Mouse (Mus musculus) kidney, adult 2 months (tissue): ENCODE data around the gene Hmgn2. TPM values are rescaled to one million over a fixed set of nuclear protein-coding genes. Genes with fewer than 3 reads are reported as not detected.

Source experiments
- DNase-seq: peaks from one replicate; pipeline ENCODE4 v3.0.0; 2021
- H3K27ac ChIP-seq: fragments of 200-500 bp; 2 replicates; pipeline ENCODE4 v1.5.1; 2012; ENCODE audit warnings: low read depth, low read length, control low read depth, inconsistent platforms; ENCODE audit not compliant: insufficient read depth
- H3K27me3 ChIP-seq: fragments of 200-500 bp; replicated peaks from 2 replicates; pipeline ENCODE4 v1.6.1; 2012; ENCODE audit warnings: mild to moderate bottlenecking, moderate library complexity, low read length, inconsistent platforms; ENCODE audit not compliant: control insufficient read depth, insufficient read depth
- H3K36me3 ChIP-seq: fragments of 200-500 bp; 2 replicates; pipeline ENCODE4 v1.6.1; 2012; ENCODE audit warnings: mild to moderate bottlenecking, moderate library complexity, low read length, inconsistent platforms; ENCODE audit not compliant: control insufficient read depth, insufficient read depth
- H3K4me1 ChIP-seq: fragments of 200-500 bp; 2 replicates; pipeline ENCODE4 v1.6.1; 2011; ENCODE audit warnings: low read length; ENCODE audit not compliant: control insufficient read depth, insufficient read depth
- H3K4me3 ChIP-seq: fragments of 200-500 bp; 2 replicates; pipeline ENCODE4 v1.5.1; 2011; ENCODE audit warnings: mild to moderate bottlenecking, low read depth, low read length, control low read depth; ENCODE audit not compliant: insufficient read depth
- CTCF ChIP-seq: fragments of 200-500 bp; conservative IDR thresholded peaks from 2 replicates; pipeline ENCODE4 v1.5.1; 2011; ENCODE audit warnings: low read depth, mild to moderate bottlenecking, control low read depth, low read length, moderate library complexity, mixed read lengths; ENCODE audit not compliant: insufficient read depth, insufficient read length
- POLR2A ChIP-seq: fragments of 200-500 bp; IDR thresholded peaks from one replicate; pipeline ENCODE4 v1.6.1; 2011; ENCODE audit warnings: low read depth, low read length, control low read depth
- WGBS: fragments of 180-500 bp; shearing (Covaris S2); methylation state at CpG from one replicate; pipeline ENCODE4 v1.1.7; 2018; 5-methylcytosine and 5-hydroxymethylcytosine counted together
- polyA plus RNA-seq: library from polyadenylated mRNA; depleted of rRNA; stranded (reverse); fragments of >200 nt; gene quantifications from 2 replicates; pipeline ENCODE4 v1.2.3, GENCODE M21; 2012

The Hmgn2 gene
- polyA plus RNA-seq, 1 experiment: 21.9 TPM

DNA sequence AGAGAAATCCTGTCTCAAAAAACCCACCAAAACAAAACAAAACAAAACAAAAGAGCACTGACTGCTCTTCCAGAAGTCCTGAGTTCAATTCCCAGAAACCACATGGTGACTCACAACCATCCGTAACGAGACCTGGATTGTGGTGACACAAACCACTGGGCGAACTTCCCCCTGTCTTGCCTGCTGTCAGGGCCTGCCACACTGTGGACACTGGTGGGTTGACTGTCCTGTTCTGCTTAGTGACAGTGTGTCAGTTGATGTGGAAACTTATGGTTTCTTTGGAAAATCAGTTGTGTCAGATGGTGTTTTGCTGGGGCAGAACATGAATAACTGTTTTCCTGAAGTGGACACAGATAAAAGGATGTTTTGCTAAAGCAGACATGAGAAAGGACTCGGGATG, 25.8 kb downstream of the Hmgn2 start:
- no peak for DNase-seq
- 90% methylated on average over 4 of the region's 4 CpGs for WGBS
- no peaks in the 10 kb centered on the region for H3K36me3 ChIP-seq

DNA sequence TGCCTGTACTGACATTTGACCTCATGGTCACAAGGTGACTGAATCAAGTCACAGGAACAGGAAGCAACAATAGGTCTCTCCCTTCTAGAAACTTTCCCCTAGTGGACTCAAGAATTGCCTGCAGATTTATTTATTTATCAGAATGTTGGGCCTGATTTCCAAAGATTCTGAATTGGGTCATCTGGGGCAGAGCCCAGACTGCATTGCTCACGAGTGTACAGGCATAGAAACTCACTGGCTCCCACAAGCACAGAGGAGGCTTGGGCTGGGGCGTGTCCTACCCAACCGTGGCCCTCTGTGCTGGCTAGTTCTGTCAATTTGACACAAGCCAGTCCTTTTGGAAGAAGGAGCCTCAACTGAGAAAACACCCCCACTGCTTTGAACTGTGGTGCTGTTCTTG, 26.9 kb downstream of the Hmgn2 start:
- WGBS: 65% methylated on average over 3 of the region's 3 CpGs
- Histone ChIP-seq H3K27me3 (no peaks in the 10 kb centered on the region), H3K4me1 (no peaks in the 10 kb centered on the region), H3K4me3 (no peak overlapping the region), H3K36me3 (no peaks in the 10 kb centered on the region), H3K27ac (no peak overlapping the region)
- TF ChIP-seq CTCF (no peak), POLR2A (no peak)
- no peak for DNase-seq

More for the DNA sequence above, 25.8 kb downstream of the Hmgn2 start:
- Histone ChIP-seq H3K27me3 (no peaks in the 10 kb centered on the region), H3K27ac (no peak overlapping the region), H3K4me3 (no peak overlapping the region), H3K4me1 (no peaks in the 10 kb centered on the region)
- TF ChIP-seq POLR2A (no peak), CTCF (no peak)

DNA sequence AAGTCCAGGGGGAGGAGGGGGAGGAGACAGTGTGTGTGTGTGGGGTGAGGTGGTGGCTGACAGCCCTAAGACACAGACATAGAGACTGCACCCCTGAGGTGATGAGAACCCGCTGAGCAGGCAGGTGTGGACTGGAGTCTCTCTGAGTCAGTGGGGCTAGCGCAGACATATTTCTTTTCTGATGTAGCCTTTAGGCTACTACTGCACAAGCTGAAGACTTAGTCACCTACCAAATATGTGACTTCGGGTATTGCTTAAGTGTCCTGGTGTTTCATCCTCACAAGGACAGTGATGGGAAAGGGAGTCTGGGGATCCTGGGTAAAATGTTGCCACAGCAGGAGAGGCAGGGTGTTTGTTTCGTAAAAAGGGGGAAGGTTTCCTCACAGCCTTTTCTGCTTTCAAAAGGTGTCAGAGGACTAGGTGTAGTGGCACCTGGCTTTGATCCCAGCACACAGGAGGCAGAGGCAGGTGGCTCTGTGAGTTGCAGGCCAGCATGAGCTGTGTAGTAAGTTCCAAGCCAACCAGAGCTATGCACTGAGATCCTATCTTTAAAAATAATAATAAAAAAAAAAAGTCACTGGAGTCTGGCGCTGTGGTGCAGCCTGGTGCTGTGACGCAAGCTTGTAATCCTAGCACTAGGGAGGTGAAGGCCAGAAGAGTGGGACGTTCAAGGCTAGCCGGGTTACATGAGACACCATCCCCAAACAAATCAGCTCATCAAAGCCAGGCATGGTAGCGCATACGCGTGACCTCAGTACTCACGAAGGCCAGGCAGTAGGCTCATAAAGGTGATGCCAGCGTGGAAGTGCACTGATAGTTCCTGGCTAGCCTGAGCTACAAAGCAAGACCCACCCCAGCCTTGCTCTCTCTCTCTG, 27.8 kb downstream of the Hmgn2 start:
- no peak for TF ChIP-seq POLR2A
- no peak for TF ChIP-seq CTCF
- no peaks in the 10 kb centered on the region for H3K36me3 ChIP-seq
- H3K27ac ChIP-seq: no peak overlapping the region
- no peak for DNase-seq
- H3K4me1 ChIP-seq: no peaks in the 10 kb centered on the region
- WGBS: 74% methylated on average over 13 of the region's 13 CpGs
- H3K4me3 ChIP-seq: no peak overlapping the region
- no peaks in the 10 kb centered on the region for H3K27me3 ChIP-seq

DNA sequence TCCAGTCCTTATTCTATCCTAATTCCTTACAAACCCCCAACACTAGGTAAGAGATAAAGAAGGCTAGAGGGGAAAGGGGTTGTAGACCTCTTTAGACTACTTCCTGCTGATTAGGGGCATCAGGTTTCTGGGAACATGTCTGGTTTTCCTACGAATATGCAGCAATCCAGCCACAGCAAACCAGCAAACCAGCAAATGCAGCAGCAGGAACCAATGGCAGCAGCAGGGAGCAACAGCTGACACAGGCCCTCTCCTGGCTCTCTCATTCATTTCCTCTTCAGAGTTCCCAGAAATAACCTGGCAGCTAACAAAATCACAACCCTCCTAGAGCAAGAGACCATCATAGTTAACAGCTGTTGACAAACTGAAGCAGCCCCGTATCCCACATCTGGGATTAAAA, 30.4 kb downstream of the Hmgn2 start:
- no peak overlapping the region for H3K27ac ChIP-seq
- no peak for TF ChIP-seq POLR2A
- TF ChIP-seq CTCF: no peak
- no peaks in the 10 kb centered on the region for H3K36me3 ChIP-seq
- H3K27me3 ChIP-seq: no peaks in the 10 kb centered on the region
- 59% methylated on average over 2 of the region's 2 CpGs for WGBS
- DNase-seq: no peak
- H3K4me3 ChIP-seq: no peak overlapping the region
- no peaks in the 10 kb centered on the region for H3K4me1 ChIP-seq

DNA sequence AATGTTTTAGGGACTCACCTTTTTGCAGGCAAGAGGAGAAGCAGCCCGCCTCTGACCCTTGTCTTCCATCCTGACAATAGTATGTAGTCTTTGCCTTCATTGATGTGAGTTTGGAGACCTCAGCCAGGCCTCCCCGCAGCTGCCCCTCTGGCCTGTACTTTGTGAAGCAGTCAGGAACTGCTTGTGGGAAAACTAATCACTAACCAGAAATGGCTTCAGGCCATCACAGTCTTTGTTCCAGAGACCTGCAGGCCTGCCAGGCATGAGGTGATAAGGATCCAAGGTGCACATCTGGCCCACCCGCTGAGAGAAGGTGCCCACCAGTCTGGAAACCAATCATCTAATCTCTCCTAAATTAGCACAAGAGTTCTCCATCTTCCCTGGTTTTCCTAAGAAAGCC, 36.7 kb downstream of the Hmgn2 start:
- no peaks in the 10 kb centered on the region for H3K36me3 ChIP-seq
- TF ChIP-seq CTCF: no peak
- no peak overlapping the region for H3K4me3 ChIP-seq
- H3K4me1 ChIP-seq: no peaks in the 10 kb centered on the region
- no peaks in the 10 kb centered on the region for H3K27me3 ChIP-seq
- no peak overlapping the region for H3K27ac ChIP-seq
- 59% methylated on average over 3 of the region's 3 CpGs for WGBS
- peak; percentile 77 for DNase-seq

DNA sequence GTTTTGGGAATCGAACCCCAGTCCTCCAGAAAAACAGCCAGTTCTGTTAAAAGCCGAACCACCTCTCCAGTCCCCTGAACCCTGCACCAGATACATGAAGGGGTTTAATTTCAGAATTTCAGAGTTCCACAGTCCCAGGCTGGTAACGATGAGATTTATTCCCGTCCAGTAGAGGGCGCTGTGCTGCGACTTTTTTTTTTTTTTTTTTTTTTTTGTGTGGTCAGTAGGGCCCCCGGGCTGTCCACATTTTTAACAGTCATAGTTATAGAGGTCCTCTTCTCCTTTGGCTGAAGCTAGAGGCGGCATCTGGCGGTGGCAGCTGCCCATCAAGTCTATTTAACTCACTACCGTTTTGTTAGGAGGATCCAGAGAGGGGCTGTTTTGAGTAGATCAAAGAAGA, 37.1 kb downstream of the Hmgn2 start:
- H3K27ac ChIP-seq: no peak overlapping the region
- H3K36me3 ChIP-seq: no peaks in the 10 kb centered on the region
- H3K27me3 ChIP-seq: no peaks in the 10 kb centered on the region
- no peak for TF ChIP-seq POLR2A
- peak; percentile 41 for TF ChIP-seq CTCF
- WGBS: 18% methylated on average over 10 of the region's 10 CpGs
- H3K4me1 ChIP-seq: no peaks in the 10 kb centered on the region
- no peak overlapping the region for H3K4me3 ChIP-seq
- DNase-seq: peak; percentile 16

DNA sequence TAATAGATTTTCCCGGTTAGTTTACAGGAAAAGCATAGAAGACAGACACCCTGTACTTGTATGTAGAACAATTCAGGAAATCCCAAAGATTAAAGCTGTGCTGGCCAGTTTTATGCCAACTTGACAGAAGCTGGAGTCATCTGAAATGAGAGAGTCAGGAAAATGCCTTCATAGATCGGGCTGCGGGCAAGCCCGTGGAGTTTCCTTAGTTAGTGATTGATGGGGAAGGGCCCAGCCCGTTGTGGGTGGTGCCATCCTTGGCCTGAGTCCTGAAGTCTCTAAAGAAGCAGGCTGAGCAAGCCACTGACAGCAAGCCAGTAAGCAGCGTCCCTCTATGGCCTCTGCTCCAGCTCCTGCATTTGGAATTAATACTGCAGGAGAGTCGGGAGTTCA, 39.2 kb downstream of the Hmgn2 start:
- Histone ChIP-seq H3K36me3 (no peaks in the 10 kb centered on the region), H3K4me3 (no peak overlapping the region), H3K27me3 (no peaks in the 10 kb centered on the region), H3K4me1 (no peaks in the 10 kb centered on the region), H3K27ac (peak overlapping the region; percentile 48)
- 10% methylated on average over 7 of the region's 7 CpGs for WGBS
- TF ChIP-seq POLR2A (no peak), CTCF (no peak)
- DNase-seq: peak; percentile 70
